Mouse (Mus musculus): ENCODE measurements around the gene Acbd7. TPM values are rescaled to one million over a fixed set of nuclear protein-coding genes. Genes with fewer than 3 reads are reported as not detected.

Gene Acbd7
- polyA plus RNA-seq, 1 experiment = not detected

GRCm38 (mm10) chr2:3348919-3349318 lies 13.0 kb downstream of the Acbd7 start:
- no peak for TF ChIP-seq GATA1 (IDR thresholded peaks at IDR 0.05; ENCODE audit: low read length)

GRCm38 (mm10) chr2:3353160-3353559 lies 17.2 kb downstream of the Acbd7 start:
- no peak for TF ChIP-seq GATA1 (IDR thresholded peaks at IDR 0.05; ENCODE audit: low read length)

- TF ChIP-seq GATA1 (IDR thresholded peaks at IDR 0.05; ENCODE audit: low read length) = no peak
Measured at GRCm38 (mm10) chr2:3355793-3356192, 19.8 kb downstream of the Acbd7 start.

GRCm38 (mm10) chr2:3356311-3356710 lies 20.3 kb downstream of the Acbd7 start:
- no peak for TF ChIP-seq GATA1 (IDR thresholded peaks at IDR 0.05; ENCODE audit: low read length)

GRCm38 (mm10) chr2:3357887-3358286 lies 21.9 kb downstream of the Acbd7 start:
- no peak for TF ChIP-seq GATA1 (IDR thresholded peaks at IDR 0.05; ENCODE audit: low read length)

GRCm38 (mm10) chr2:3361067-3361466 lies 25.1 kb downstream of the Acbd7 start:
- TF ChIP-seq GATA1 (IDR thresholded peaks at IDR 0.05; ENCODE audit: low read length) = no peak

- TF ChIP-seq GATA1 (IDR thresholded peaks at IDR 0.05; ENCODE audit: low read length) = no peak
Measured at GRCm38 (mm10) chr2:3365127-3365526, 29.2 kb downstream of the Acbd7 start.

- no peak for TF ChIP-seq GATA1 (IDR thresholded peaks at IDR 0.05; ENCODE audit: low read length)
Measured at GRCm38 (mm10) chr2:3387105-3387860, 51.3 kb downstream of the Acbd7 start.

Other genes starting within 250 kb of the Acbd7 start
- not detected in 2 replicates for gene Fam171a1, start 221.9 kb upstream of the Acbd7 start, polyA plus RNA-seq (2012)
- 9.4 and 11.1 TPM in 2 replicates for gene Nmt2, start 52.0 kb upstream of the Acbd7 start, polyA plus RNA-seq (2012)
- 1.5 and 1.8 TPM in 2 replicates for gene Rpp38, start 3.5 kb upstream of the Acbd7 start, polyA plus RNA-seq (2012)
- not detected in 2 replicates for gene Olah, start 61.0 kb downstream of the Acbd7 start, polyA plus RNA-seq (2012)
- not detected in 2 replicates for gene Meig1, start 86.5 kb downstream of the Acbd7 start, polyA plus RNA-seq (2012)
- gene Dclre1c, start 88.0 kb downstream of the Acbd7 start, polyA plus RNA-seq (2012) = 0.62 and 0.78 TPM in 2 replicates
- gene Suv39h2, start 138.9 kb downstream of the Acbd7 start, polyA plus RNA-seq (2012) = 6.5 and 9.4 TPM in 2 replicates
- 2.9 and 4.2 TPM in 2 replicates for gene Gm45902, start 176.6 kb downstream of the Acbd7 start, polyA plus RNA-seq (2012)
- gene Hspa14, start 176.6 kb downstream of the Acbd7 start, polyA plus RNA-seq (2012) = 8.7 and 9.9 TPM in 2 replicates
- gene Cdnf, start 176.9 kb downstream of the Acbd7 start, polyA plus RNA-seq (2012) = 0.14 and 0.16 TPM in 2 replicates
- 0.32 and 2.1 TPM in 2 replicates for gene Fam107b, start 234.3 kb downstream of the Acbd7 start, polyA plus RNA-seq (2012)